In the genomic region with DNA sequence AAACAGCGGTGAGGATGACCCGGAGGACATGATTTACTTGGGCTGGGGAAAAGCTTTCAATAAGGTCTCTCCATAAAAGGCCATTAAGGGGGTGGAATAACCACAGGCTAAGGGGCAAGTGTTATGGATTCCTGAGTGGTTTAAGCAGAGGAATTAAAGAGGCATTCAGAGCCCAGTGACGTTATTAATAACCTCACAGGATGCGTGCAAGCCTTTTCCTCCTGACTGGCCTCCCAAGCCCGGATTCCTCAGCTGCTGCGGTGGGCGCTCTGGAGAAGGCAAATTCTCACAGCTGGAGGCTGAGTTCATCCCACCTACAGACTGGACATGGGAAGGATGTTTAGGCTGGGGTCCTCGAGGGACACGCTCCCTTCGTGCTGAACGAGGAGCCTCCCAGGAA, we compare ENCODE assay signal across 12 mouse cellular contexts. TPM values are rescaled to one million over a fixed set of nuclear protein-coding genes. Genes with fewer than 3 reads are reported as not detected.
DNase-seq lines count a peak whose midpoint lies in the region; ATAC-seq lines count a peak whose summit lies in the region.
"Had no signal": no experiment of that assay in that cellular context is flagged by ENCODE, and none has a peak within 500 bp of the region (broad histone marks: within the 10 kb centered on the region; RNA-seq: fewer than 3 reads in every experiment).

No protein-coding gene starts in this region.

- ATAC-seq in kidney, embryonic 15.5 days (replicated peaks; ENCODE audit: low FRiP score), result 0 out of 2 replicates have a peak, but pooled peaks have one; percentile 2
- ATAC-seq in embryonic facial prominence, embryonic 12.5 days (ENCODE audit: insufficient number of reproducible peaks, insufficient read depth, low FRiP score, low TSS enrichment), result no peak
- ATAC-seq in hindbrain, embryonic 13.5 days (ENCODE audit: low FRiP score), result no peak
- peak; percentile 7; the same call in 1 of the 2 replicates for ATAC-seq in midbrain, embryonic 15.5 days (replicated peaks)
- ATAC-seq: liver, embryonic 12.5 days had no signal

- DNase-seq in kidney, adult 9 months, result no peak
- DNase-seq in layer of hippocampus, postnatal 25 days (ENCODE audit: extremely low spot score in 1 of 2, low spot score in 1 of 2), result no peak
- no peak for DNase-seq in spleen, postnatal 10 days (ENCODE audit: low spot score in 2 of 2)
- DNase-seq: heart, postnatal 10 days; lung, postnatal 36 days; spleen, adult 18-20 months; thymus, postnatal 14 days had no signal

- H3K4me1 ChIP-seq in kidney, embryonic 15.5 days, result peaks cover 45% of the 10 kb centered on the region
- H3K4me1 ChIP-seq in embryonic facial prominence, embryonic 12.5 days, result 0 out of 2 replicates have a peak, but pooled peaks cover 11% of the 10 kb centered on the region
- peaks cover 74% of the 10 kb centered on the region for H3K4me1 ChIP-seq in hindbrain, embryonic 13.5 days (replicated peaks)
- peaks cover 29% of the 10 kb centered on the region for H3K4me1 ChIP-seq in midbrain, embryonic 15.5 days
- H3K4me1 ChIP-seq: liver, embryonic 12.5 days had no signal

- no peak overlapping the region for H3K9ac ChIP-seq in kidney, embryonic 15.5 days
- H3K9ac ChIP-seq in embryonic facial prominence, embryonic 12.5 days, result no peak overlapping the region
- H3K9ac ChIP-seq in hindbrain, embryonic 13.5 days, result no peak overlapping the region
- no peak overlapping the region for H3K9ac ChIP-seq in midbrain, embryonic 15.5 days
- H3K9ac ChIP-seq: liver, embryonic 12.5 days had no signal

- H3K27ac ChIP-seq in kidney, embryonic 15.5 days, result no peak overlapping the region
- no peak overlapping the region for H3K27ac ChIP-seq in embryonic facial prominence, embryonic 12.5 days
- H3K27ac ChIP-seq in hindbrain, embryonic 13.5 days, result 0 out of 2 replicates have a peak overlapping the region, but pooled peaks have one; percentile 42
- no peak overlapping the region for H3K27ac ChIP-seq in midbrain, embryonic 15.5 days
- H3K27ac ChIP-seq: liver, embryonic 12.5 days had no signal

- H3K36me3 ChIP-seq in kidney, embryonic 15.5 days, result no peaks in the 10 kb centered on the region
- no peaks in the 10 kb centered on the region for H3K36me3 ChIP-seq in embryonic facial prominence, embryonic 12.5 days
- H3K36me3 ChIP-seq in hindbrain, embryonic 13.5 days, result no peaks in the 10 kb centered on the region
- no peaks in the 10 kb centered on the region for H3K36me3 ChIP-seq in midbrain, embryonic 15.5 days (replicated peaks)
- H3K36me3 ChIP-seq: liver, embryonic 12.5 days had no signal

- H3K4me2 ChIP-seq in kidney, embryonic 15.5 days, result peak overlapping the region; percentile 43
- H3K4me2 ChIP-seq in embryonic facial prominence, embryonic 12.5 days (replicated peaks), result peak overlapping the region; percentile 7; the same call in 1 of the 2 replicates
- H3K4me2 ChIP-seq in hindbrain, embryonic 13.5 days, result no peak overlapping the region
- H3K4me2 ChIP-seq in midbrain, embryonic 15.5 days, result peak overlapping the region; percentile 0; the same call in 1 of the 2 replicates
- H3K4me2 ChIP-seq: liver, embryonic 12.5 days had no signal

- 4% methylated on average over 11 of the region's 11 CpGs for WGBS in kidney, embryonic 15.5 days
- WGBS in embryonic facial prominence, embryonic 12.5 days, result 8% methylated on average over 11 of the region's 11 CpGs
- 6% methylated on average over 11 of the region's 11 CpGs for WGBS in hindbrain, embryonic 13.5 days
- WGBS in midbrain, embryonic 15.5 days, result 8% methylated on average over 11 of the region's 11 CpGs

- no peak overlapping the region for H3K4me3 ChIP-seq in kidney, embryonic 15.5 days (replicated peaks)
- no peak overlapping the region for H3K4me3 ChIP-seq in embryonic facial prominence, embryonic 12.5 days
- no peak overlapping the region for H3K4me3 ChIP-seq in hindbrain, embryonic 13.5 days
- H3K4me3 ChIP-seq in midbrain, embryonic 15.5 days, result no peak overlapping the region
- H3K4me3 ChIP-seq: liver, embryonic 12.5 days had no signal

- peaks cover 72% of the 10 kb centered on the region for H3K27me3 ChIP-seq in kidney, embryonic 15.5 days
- H3K27me3 ChIP-seq in embryonic facial prominence, embryonic 12.5 days, result peaks cover 77% of the 10 kb centered on the region
- H3K27me3 ChIP-seq in hindbrain, embryonic 13.5 days, result peaks cover 24% of the 10 kb centered on the region
- peaks cover 15% of the 10 kb centered on the region; the same call in 1 of the 2 replicates for H3K27me3 ChIP-seq in midbrain, embryonic 15.5 days (replicated peaks)

- H3K9me3 ChIP-seq in kidney, embryonic 15.5 days (replicated peaks), result no peaks in the 10 kb centered on the region
- H3K9me3 ChIP-seq in embryonic facial prominence, embryonic 12.5 days, result no peaks in the 10 kb centered on the region
- H3K9me3 ChIP-seq in hindbrain, embryonic 13.5 days, result no peaks in the 10 kb centered on the region
- no peaks in the 10 kb centered on the region for H3K9me3 ChIP-seq in midbrain, embryonic 15.5 days
- H3K9me3 ChIP-seq: liver, embryonic 12.5 days had no signal

RNA-seq across cellular contexts. Expression of gene Ubiad1, which starts 39.8 kb away (rescaled TPM):
- 24.9 and 26.8 TPM in 2 replicates for polyA plus RNA-seq in kidney, embryonic 15.5 days (2015; fragmentation: Nextera tagmentation; extraction: Ambion mirVana)
- polyA plus RNA-seq in embryonic facial prominence, embryonic 12.5 days (2016; fragmentation: Nextera tagmentation; extraction: Ambion mirVana), result 19.6 and 21.3 TPM in 2 replicates
- polyA plus RNA-seq in hindbrain, embryonic 13.5 days (2015; fragmentation: Nextera tagmentation; extraction: Ambion mirVana), result 17.7 and 19.1 TPM in 2 replicates
- 22.1 and 23.3 TPM in 2 replicates for polyA plus RNA-seq in midbrain, embryonic 15.5 days (2015; fragmentation: Nextera tagmentation; extraction: Ambion mirVana)
- total RNA-seq in layer of hippocampus, postnatal 25 days (2021), result 10 to 100 TPM in 1 of 2 experiments, 1 to 10 TPM in 1; 9.1 to 10.0 TPM

RNA-seq across cellular contexts. Expression of gene Mtor, which starts 43.7 kb away (rescaled TPM):
- 19.5 and 20.0 TPM in 2 replicates for polyA plus RNA-seq in kidney, embryonic 15.5 days (2015; fragmentation: Nextera tagmentation; extraction: Ambion mirVana)
- 19.8 and 21.0 TPM in 2 replicates for polyA plus RNA-seq in embryonic facial prominence, embryonic 12.5 days (2016; fragmentation: Nextera tagmentation; extraction: Ambion mirVana)
- 23.0 and 23.7 TPM in 2 replicates for polyA plus RNA-seq in hindbrain, embryonic 13.5 days (2015; fragmentation: Nextera tagmentation; extraction: Ambion mirVana)
- 22.8 and 23.8 TPM in 2 replicates for polyA plus RNA-seq in midbrain, embryonic 15.5 days (2015; fragmentation: Nextera tagmentation; extraction: Ambion mirVana)
- total RNA-seq in layer of hippocampus, postnatal 25 days (2021), result 10 to 100 TPM; 86.0 to 86.2 TPM

Comparison
In these comparisons a context has a peak if more than half of its experiments do, and no peak if none do; other contexts are left out.
1. ATAC-seq: peak in kidney, embryonic 15.5 days (single experiment) and midbrain, embryonic 15.5 days (single experiment); none in embryonic facial prominence, embryonic 12.5 days (single experiment) and hindbrain, embryonic 13.5 days (single experiment).